ENCODE assay signal across 10 mouse cellular contexts in genomic region chr5:120761901-120762300, GRCm38 (mm10). TPM values are rescaled to one million over a fixed set of nuclear protein-coding genes. Genes with fewer than 3 reads are reported as not detected.
DNase-seq lines count a peak whose midpoint lies in the region; ATAC-seq lines count a peak whose summit lies in the region.
"Had no signal": no experiment of that assay in that cellular context is flagged by ENCODE, and none has a peak within 500 bp of the region (broad histone marks: within the 10 kb centered on the region; RNA-seq: fewer than 3 reads in every experiment).

No protein-coding gene starts in this region.

- 29% methylated on average over 6 of the region's 6 CpGs for WGBS in hindbrain, embryonic 10.5 days
- 25% methylated on average over 6 of the region's 6 CpGs for WGBS in hindbrain, embryonic 12.5 days
- WGBS in neural tube, embryonic 12.5 days: 35% methylated on average over 6 of the region's 6 CpGs

- 0 out of 2 replicates have a peak, but pooled peaks cover 6% of the 10 kb centered on the region for H3K4me1 ChIP-seq in hindbrain, embryonic 10.5 days (replicated peaks)
- no peaks in the 10 kb centered on the region for H3K4me1 ChIP-seq in hindbrain, embryonic 12.5 days
- no peaks in the 10 kb centered on the region for H3K4me1 ChIP-seq in neural tube, embryonic 12.5 days

- H3K9ac ChIP-seq in hindbrain, embryonic 12.5 days: no peak overlapping the region
- H3K9ac ChIP-seq in neural tube, embryonic 12.5 days: no peak overlapping the region

- no peak overlapping the region; the same call in 1 of the 2 replicates for H3K4me3 ChIP-seq in hindbrain, embryonic 10.5 days
- no peak overlapping the region for H3K4me3 ChIP-seq in hindbrain, embryonic 12.5 days
- H3K4me3 ChIP-seq in neural tube, embryonic 12.5 days: no peak overlapping the region

- no peak overlapping the region for H3K27ac ChIP-seq in hindbrain, embryonic 10.5 days
- H3K27ac ChIP-seq in hindbrain, embryonic 12.5 days: no peak overlapping the region
- no peak overlapping the region for H3K27ac ChIP-seq in neural tube, embryonic 12.5 days

- DNase-seq in hindbrain, embryonic 10.5 days (ENCODE audit: low spot score): peak; percentile 17
- peak; percentile 47 for DNase-seq in embryo, embryonic 10 days (ENCODE audit: low spot score)
- peak; percentile 36 for DNase-seq in heart, postnatal 4 days
- no peak for DNase-seq in gastrocnemius, postnatal 4 days (ENCODE audit: low spot score in 2 of 2)
- no peak for DNase-seq in gastrocnemius, postnatal 14 days
- no peak for DNase-seq in thymus, postnatal 0 days (ENCODE audit: low spot score)

- H3K36me3 ChIP-seq in hindbrain, embryonic 10.5 days: no peaks in the 10 kb centered on the region
- H3K36me3 ChIP-seq in hindbrain, embryonic 12.5 days: no peaks in the 10 kb centered on the region
- no peaks in the 10 kb centered on the region for H3K36me3 ChIP-seq in neural tube, embryonic 12.5 days

- H3K9me3 ChIP-seq in hindbrain, embryonic 10.5 days: no peaks in the 10 kb centered on the region
- H3K9me3 ChIP-seq in hindbrain, embryonic 12.5 days (replicated peaks): no peaks in the 10 kb centered on the region
- H3K9me3 ChIP-seq in neural tube, embryonic 12.5 days: no peaks in the 10 kb centered on the region; the same call in 1 of the 2 replicates

- ATAC-seq in hindbrain, embryonic 12.5 days (ENCODE audit: low FRiP score): no peak; the same call in 1 of the 2 replicates
- no peak for ATAC-seq in neural tube, embryonic 12.5 days (ENCODE audit: low FRiP score, low read depth)
- ATAC-seq: Patski had no signal

- intact Hi-C loops in gastrocnemius, postnatal 14 days (cut with DNase I; ENCODE audit: low total_unique reads): no loop called here

- no peaks in the 10 kb centered on the region for H3K27me3 ChIP-seq in hindbrain, embryonic 10.5 days (ENCODE audit: insufficient read depth, poor library complexity, severe bottlenecking)
- peaks cover 5% of the 10 kb centered on the region; the same call in 1 of the 2 replicates for H3K27me3 ChIP-seq in hindbrain, embryonic 12.5 days
- no peaks in the 10 kb centered on the region for H3K27me3 ChIP-seq in neural tube, embryonic 12.5 days (replicated peaks)

- no peak overlapping the region for H3K4me2 ChIP-seq in hindbrain, embryonic 12.5 days (replicated peaks)
- H3K4me2 ChIP-seq in neural tube, embryonic 12.5 days (replicated peaks): peak overlapping the region; percentile 31

RNA-seq across cellular contexts. Expression of gene Oas2, which starts 12.2 kb away (rescaled TPM):
- 0.06 and 0.10 TPM in 2 replicates for polyA plus RNA-seq in hindbrain, embryonic 10.5 days (2016; fragmentation: Nextera tagmentation; extraction: Ambion mirVana)
- polyA plus RNA-seq in hindbrain, embryonic 12.5 days (2016; fragmentation: Nextera tagmentation; extraction: Ambion mirVana): 0.30 TPM in 1 of 2 replicates, not detected in the other
- under 1 TPM in 1 of 2 experiments, not detected in 1; 0.24 TPM for total RNA-seq in heart, postnatal 4 days (2021)
- polyA plus RNA-seq in neural tube, embryonic 12.5 days (2016; fragmentation: Nextera tagmentation; extraction: Ambion mirVana): 0.09 and 0.19 TPM in 2 replicates
- total RNA-seq in gastrocnemius, postnatal 4 days (2021): under 1 TPM; 0.23 to 0.25 TPM
- total RNA-seq in gastrocnemius, postnatal 14 days (2021): under 1 TPM in 1 of 2 experiments, not detected in 1; 0.13 TPM
- 0.62 and 0.86 TPM in 2 replicates for polyA plus RNA-seq in thymus, postnatal 0 days (2015; fragmentation: Nextera tagmentation; extraction: Ambion mirVana)
- polyA plus RNA-seq: Patski had no signal

RNA-seq across cellular contexts. Expression of gene Oas3, which starts 15.6 kb away (rescaled TPM):
- polyA plus RNA-seq in hindbrain, embryonic 10.5 days (2016; fragmentation: Nextera tagmentation; extraction: Ambion mirVana): 0.16 TPM in 2 replicates
- 0.22 and 0.23 TPM in 2 replicates for polyA plus RNA-seq in hindbrain, embryonic 12.5 days (2016; fragmentation: Nextera tagmentation; extraction: Ambion mirVana)
- total RNA-seq in heart, postnatal 4 days (2021): under 1 TPM; 0.07 to 0.14 TPM
- polyA plus RNA-seq in neural tube, embryonic 12.5 days (2016; fragmentation: Nextera tagmentation; extraction: Ambion mirVana): 0.23 and 0.47 TPM in 2 replicates
- not detected for total RNA-seq in gastrocnemius, postnatal 4 days (2021)
- total RNA-seq in gastrocnemius, postnatal 14 days (2021): not detected
- polyA plus RNA-seq in thymus, postnatal 0 days (2015; fragmentation: Nextera tagmentation; extraction: Ambion mirVana): 1.7 and 1.9 TPM in 2 replicates

RNA-seq across cellular contexts. Expression of gene Oas1e, which starts 33.4 kb away (rescaled TPM):
- not detected in 2 replicates for polyA plus RNA-seq in hindbrain, embryonic 10.5 days (2016; fragmentation: Nextera tagmentation; extraction: Ambion mirVana)
- polyA plus RNA-seq in hindbrain, embryonic 12.5 days (2016; fragmentation: Nextera tagmentation; extraction: Ambion mirVana): 0.26 and 0.36 TPM in 2 replicates
- not detected for total RNA-seq in heart, postnatal 4 days (2021)
- polyA plus RNA-seq in neural tube, embryonic 12.5 days (2016; fragmentation: Nextera tagmentation; extraction: Ambion mirVana): 0.24 TPM in 1 of 2 replicates, not detected in the other
- not detected for total RNA-seq in gastrocnemius, postnatal 4 days (2021)
- not detected for total RNA-seq in gastrocnemius, postnatal 14 days (2021)
- polyA plus RNA-seq in thymus, postnatal 0 days (2015; fragmentation: Nextera tagmentation; extraction: Ambion mirVana): 0.39 and 0.64 TPM in 2 replicates
- total RNA-seq: left cerebral cortex, postnatal 10 days had no signal
- polyA plus RNA-seq: Patski had no signal

RNA-seq across cellular contexts. Expression of gene Dtx1, which starts 50.2 kb away (rescaled TPM):
- 1.7 and 5.8 TPM in 2 replicates for polyA plus RNA-seq in hindbrain, embryonic 10.5 days (2016; fragmentation: Nextera tagmentation; extraction: Ambion mirVana)
- polyA plus RNA-seq in hindbrain, embryonic 12.5 days (2016; fragmentation: Nextera tagmentation; extraction: Ambion mirVana): 23.0 and 25.6 TPM in 2 replicates
- 1 to 10 TPM in 1 of 2 experiments, under 1 TPM in 1; 0.97 to 1.5 TPM for total RNA-seq in heart, postnatal 4 days (2021)
- 27.0 and 29.1 TPM in 2 replicates for polyA plus RNA-seq in neural tube, embryonic 12.5 days (2016; fragmentation: Nextera tagmentation; extraction: Ambion mirVana)
- total RNA-seq in gastrocnemius, postnatal 4 days (2021): 1 to 10 TPM in 1 of 2 experiments, under 1 TPM in 1; 0.98 to 1.9 TPM
- total RNA-seq in gastrocnemius, postnatal 14 days (2021): under 1 TPM; 0.66 to 0.76 TPM
- 43.4 and 43.7 TPM in 2 replicates for polyA plus RNA-seq in thymus, postnatal 0 days (2015; fragmentation: Nextera tagmentation; extraction: Ambion mirVana)

RNA-seq across cellular contexts. Expression of gene Oas1c, which starts 50.4 kb away (rescaled TPM):
- 0.25 and 0.41 TPM in 2 replicates for polyA plus RNA-seq in hindbrain, embryonic 10.5 days (2016; fragmentation: Nextera tagmentation; extraction: Ambion mirVana)
- polyA plus RNA-seq in hindbrain, embryonic 12.5 days (2016; fragmentation: Nextera tagmentation; extraction: Ambion mirVana): 0.42 and 0.62 TPM in 2 replicates
- under 1 TPM; 0.36 to 0.91 TPM for total RNA-seq in heart, postnatal 4 days (2021)
- 0.33 and 0.58 TPM in 2 replicates for polyA plus RNA-seq in neural tube, embryonic 12.5 days (2016; fragmentation: Nextera tagmentation; extraction: Ambion mirVana)
- total RNA-seq in gastrocnemius, postnatal 4 days (2021): under 1 TPM; 0.23 to 0.42 TPM
- total RNA-seq in gastrocnemius, postnatal 14 days (2021): under 1 TPM; 0.35 to 0.38 TPM
- 1.9 and 2.1 TPM in 2 replicates for polyA plus RNA-seq in thymus, postnatal 0 days (2015; fragmentation: Nextera tagmentation; extraction: Ambion mirVana)

Comparison
In these comparisons a context has a peak if more than half of its experiments do, and no peak if none do; other contexts are left out.
1. DNase-seq: peak in hindbrain, embryonic 10.5 days (single experiment), embryo, embryonic 10 days (single experiment) and heart, postnatal 4 days (single experiment); none in gastrocnemius, postnatal 4 days (0 of 2), gastrocnemius, postnatal 14 days (single experiment) and thymus, postnatal 0 days (single experiment).